Mouse (Mus musculus) MEL (cell line): ENCODE results near the gene Mcu. TPM values are rescaled to one million over a fixed set of nuclear protein-coding genes. Genes with fewer than 3 reads are reported as not detected.

Source experiments
- DNase-seq: peaks from one replicate; pipeline ENCODE4 v3.0.0; 2011; ENCODE audit warnings: low read depth, low spot score
- H3K27ac ChIP-seq: 2 replicates; pipeline ENCODE4 v1.5.1; 2012; ENCODE audit warnings: low read depth, mild to moderate bottlenecking, control low read depth, low read length, moderate library complexity; ENCODE audit not compliant: control insufficient read depth
- H3K27me3 ChIP-seq, 2 experiments: fragments of 150-350 bp in 1 of 2; sonication (generic) in 1 of 2; 2 replicates each; pipeline ENCODE4 v1.6.1; 2012; ENCODE audit warnings: low read length in 2 of 2, mild to moderate bottlenecking in 2 of 2, improper control_type of control experiment in 1 of 2, moderate library complexity in 1 of 2; ENCODE audit not compliant: insufficient read depth in 2 of 2, control insufficient read depth in 1 of 2
- H3K36me3 ChIP-seq, 2 experiments: 2 replicates each; pipeline ENCODE4 v1.6.1; 2012 to 2014; ENCODE audit warnings: low read length in 2 of 2, improper control_type of control experiment in 1 of 2, inconsistent platforms in 1 of 2, mild to moderate bottlenecking in 1 of 2; ENCODE audit not compliant: insufficient read depth in 2 of 2, control insufficient read depth in 1 of 2
- H3K4me1 ChIP-seq, 2 experiments: fragments of 150-350 bp in 1 of 2; sonication (generic) in 1 of 2; 2 replicates each; pipeline ENCODE4 v1.6.1; 2012; ENCODE audit warnings: low read length in 2 of 2, improper control_type of control experiment in 1 of 2, mild to moderate bottlenecking in 1 of 2; ENCODE audit not compliant: insufficient read depth in 2 of 2, control insufficient read depth in 1 of 2
- H3K4me3 ChIP-seq, 2 experiments: fragments of 150-350 bp in 1 of 2; sonication (generic) in 1 of 2; 2 replicates each; pipeline ENCODE4 v1.5.1; 2012; ENCODE audit warnings: low read depth in 2 of 2, low read length in 2 of 2, mild to moderate bottlenecking in 2 of 2, moderate library complexity in 2 of 2, control low read depth in 1 of 2, improper control_type of control experiment in 1 of 2; ENCODE audit not compliant: control insufficient read depth in 1 of 2, insufficient read depth in 1 of 2
- H3K79me2 ChIP-seq: 2 replicates; pipeline ENCODE4 v1.6.1; 2012; ENCODE audit warnings: mild to moderate bottlenecking, low read length, moderate library complexity; ENCODE audit not compliant: control insufficient read depth, poor library complexity, insufficient read depth
- H3K9ac ChIP-seq: 2 replicates; pipeline ENCODE4 v1.6.1; 2012; ENCODE audit warnings: low read depth, mild to moderate bottlenecking, control low read depth, low read length, moderate library complexity; ENCODE audit not compliant: control insufficient read depth, poor library complexity, severe bottlenecking
- H3K9me3 ChIP-seq: fragments of 150-350 bp; sonication (generic); replicated peaks from 2 replicates; pipeline ENCODE4 v1.6.1; 2012; ENCODE audit warnings: mild to moderate bottlenecking, low read length, improper control_type of control experiment, moderate library complexity; ENCODE audit not compliant: insufficient read depth
- CHD1 ChIP-seq: IDR thresholded peaks from 2 replicates; pipeline ENCODE4 v1.6.1; 2012; ENCODE audit warnings: low read depth, mild to moderate bottlenecking, inconsistent platforms, low read length, improper control_type of control experiment
- CHD2 ChIP-seq: IDR thresholded peaks from 2 replicates; pipeline ENCODE4 v1.6.1; 2011; ENCODE audit warnings: low read length, improper control_type of control experiment
- CTCF ChIP-seq, 3 experiments: IDR thresholded peaks in 2 of 3; conservative IDR thresholded peaks in 1 of 3; 2 replicates each; pipeline ENCODE4 v1.5.1; 2011 to 2012; ENCODE audit warnings: low read length in 3 of 3, low read depth in 2 of 3, mild to moderate bottlenecking in 2 of 3, improper control_type of control experiment in 1 of 3, inconsistent platforms in 1 of 3, mixed read lengths in 1 of 3, moderate library complexity in 1 of 3; ENCODE audit not compliant: control insufficient read depth in 1 of 3, insufficient read depth in 1 of 3, poor library complexity in 1 of 3, severe bottlenecking in 1 of 3
- E2F4 ChIP-seq: IDR thresholded peaks from 2 replicates; pipeline ENCODE4 v1.6.1; 2011; ENCODE audit warnings: low read depth, low read length, improper control_type of control experiment, borderline replicate concordance
- ETS1 ChIP-seq: IDR thresholded peaks from 2 replicates; pipeline ENCODE4 v1.6.1; 2012; ENCODE audit warnings: low read depth, mild to moderate bottlenecking, inconsistent platforms, low read length, improper control_type of control experiment, moderate library complexity
- HCFC1 ChIP-seq: IDR thresholded peaks from 2 replicates; pipeline ENCODE4 v1.6.1; 2012; ENCODE audit warnings: low read depth, mild to moderate bottlenecking, inconsistent platforms, low read length, improper control_type of control experiment, moderate library complexity
- KAT2A ChIP-seq: conservative IDR thresholded peaks from 2 replicates; pipeline ENCODE4 v1.6.1; 2012; ENCODE audit warnings: low read depth, low read length, improper control_type of control experiment, inconsistent platforms
- MAFK ChIP-seq: IDR thresholded peaks from 2 replicates; pipeline ENCODE4 v1.6.1; 2011; ENCODE audit warnings: low read depth, mild to moderate bottlenecking, low read length, improper control_type of control experiment, borderline replicate concordance
- MAZ ChIP-seq: IDR thresholded peaks from 2 replicates; pipeline ENCODE4 v1.6.1; 2012; ENCODE audit warnings: low read depth, mild to moderate bottlenecking, inconsistent platforms, low read length, improper control_type of control experiment
- MEF2A ChIP-seq: IDR thresholded peaks from 2 replicates; pipeline ENCODE4 v1.6.1; 2014; ENCODE audit warnings: low read depth, mild to moderate bottlenecking, inconsistent platforms, low read length, improper control_type of control experiment; ENCODE audit not compliant: poor library complexity, insufficient replicate concordance, severe bottlenecking; ENCODE audit errors: extremely low read depth
- MXI1 ChIP-seq: IDR thresholded peaks from 2 replicates; pipeline ENCODE4 v1.6.1; 2011; ENCODE audit warnings: mild to moderate bottlenecking, low read depth, low read length, improper control_type of control experiment
- MYB ChIP-seq: IDR thresholded peaks from 2 replicates; pipeline ENCODE4 v1.6.1; 2011; ENCODE audit warnings: mild to moderate bottlenecking, low read depth, low read length, improper control_type of control experiment
- MYC ChIP-seq: IDR thresholded peaks from 2 replicates; pipeline ENCODE4 v1.6.1; 2011; ENCODE audit warnings: low read depth, mild to moderate bottlenecking, low read length, improper control_type of control experiment, moderate library complexity
- NRF1 ChIP-seq: IDR thresholded peaks from 2 replicates; pipeline ENCODE4 v1.6.1; 2014; ENCODE audit warnings: low read depth, mild to moderate bottlenecking, inconsistent platforms, low read length, improper control_type of control experiment, moderate library complexity; ENCODE audit not compliant: poor library complexity, insufficient read depth, severe bottlenecking
- POLR2A ChIP-seq, 2 experiments: IDR thresholded peaks; 2 replicates each; pipeline ENCODE4 v1.6.1; 2011 to 2012; ENCODE audit warnings: low read length in 2 of 2, mild to moderate bottlenecking in 2 of 2, control low read depth in 1 of 2, improper control_type of control experiment in 1 of 2, low read depth in 1 of 2, moderate library complexity in 1 of 2; ENCODE audit not compliant: control insufficient read depth in 1 of 2, insufficient read depth in 1 of 2, poor library complexity in 1 of 2
- SMC3 ChIP-seq: IDR thresholded peaks from 2 replicates; pipeline ENCODE4 v1.6.1; 2011; ENCODE audit warnings: low read depth, low read length, improper control_type of control experiment
- USF2 ChIP-seq, 2 experiments: IDR thresholded peaks; 2 replicates each; pipeline ENCODE4 v1.6.1; 2011 to 2012; ENCODE audit warnings: improper control_type of control experiment in 2 of 2, low read length in 2 of 2, borderline replicate concordance in 1 of 2, inconsistent platforms in 1 of 2, low read depth in 1 of 2, mild to moderate bottlenecking in 1 of 2; ENCODE audit not compliant: insufficient read depth in 1 of 2
- ZKSCAN1 ChIP-seq: IDR thresholded peaks from 2 replicates; pipeline ENCODE4 v1.6.1; 2012; ENCODE audit warnings: low read depth, mild to moderate bottlenecking, inconsistent platforms, low read length, improper control_type of control experiment, moderate library complexity
- ZNF384 ChIP-seq: IDR thresholded peaks from 2 replicates; pipeline ENCODE4 v1.6.1; 2012; ENCODE audit warnings: low read depth, mild to moderate bottlenecking, inconsistent platforms, low read length, improper control_type of control experiment
- polyA plus RNA-seq, 2 experiments: library from polyadenylated mRNA; stranded (reverse) in 1 of 2; unstranded in 1 of 2; fragments of >175 nt in 1 of 2; fragments of >200 nt in 1 of 2; gene quantifications; 2 replicates each; pipeline versions ENCODE4 v1.2.1 to v1.2.4; 2012; ENCODE audit warnings: low replicate concordance in 2 of 2, low read depth in 1 of 2; ENCODE audit not compliant: insufficient read length in 2 of 2, insufficient read depth in 1 of 2, missing spikeins in 1 of 2
- total RNA-seq: library from RNA; depleted of rRNA; stranded (reverse); fragments of 300-350 nt; gene quantifications from 2 replicates; pipeline ENCODE4 v1.2.3, GENCODE M21; 2012

Mcu gene
- total and polyA plus RNA-seq, 3 experiments, result 7.7 to 9.4 TPM; not detected in 1

DNA sequence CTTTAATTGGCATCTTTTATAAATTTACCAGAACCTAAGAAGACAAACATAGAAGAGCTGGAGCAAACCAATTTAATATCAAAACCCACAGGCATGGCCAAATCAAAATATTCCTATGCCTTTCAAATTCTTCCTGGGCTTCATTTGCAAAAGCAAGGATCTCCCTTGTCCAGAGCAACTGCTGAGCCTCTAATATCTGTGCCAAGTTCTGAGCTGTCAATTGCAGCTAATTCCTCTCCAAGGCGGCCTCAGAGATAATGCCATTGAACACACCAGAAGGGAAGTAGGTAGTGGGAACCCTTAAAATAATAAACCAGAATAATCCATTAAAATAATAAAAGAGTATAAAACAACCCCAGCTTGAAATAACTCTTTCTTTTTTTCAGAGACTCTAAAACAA lies 64.0 kb downstream of the Mcu start:
- Histone ChIP-seq H3K4me1 (no peaks in the 10 kb centered on the region), H3K36me3 (no peaks in the 10 kb centered on the region), H3K9ac (no peak overlapping the region), H3K9me3 (no peaks in the 10 kb centered on the region), H3K27ac (no peak overlapping the region), H3K4me3 (no peak overlapping the region), H3K79me2 (no peaks in the 10 kb centered on the region), H3K27me3 (no peaks in the 10 kb centered on the region)
- TF ChIP-seq NRF1 (no peak), SMC3 (no peak), MEF2A (no peak), CTCF (IDR thresholded peaks at IDR 0.05 in 2 of 3, conservative IDR thresholded peaks at IDR 0.05 in 1 of 3; ENCODE audit: control insufficient read depth in 1 of 3, insufficient read depth in 1 of 3, low read depth in 2 of 3, low read length in 3 of 3, poor library complexity in 1 of 3, severe bottlenecking in 1 of 3) (no peak), POLR2A (IDR thresholded peaks at IDR 0.05; ENCODE audit: control insufficient read depth in 1 of 2, insufficient read depth in 1 of 2, low read depth in 1 of 2, low read length in 2 of 2, poor library complexity in 1 of 2) (no peak), MXI1 (no peak), E2F4 (no peak), CHD1 (no peak), MYB (no peak), USF2 (IDR thresholded peaks at IDR 0.05; ENCODE audit: borderline replicate concordance in 1 of 2, insufficient read depth in 1 of 2, low read depth in 1 of 2, low read length in 2 of 2) (no peak), ETS1 (no peak), ZKSCAN1 (no peak), ZNF384 (no peak), KAT2A (no peak), CHD2 (no peak), HCFC1 (no peak), MAFK (no peak), MAZ (no peak)
- DNase-seq, result peak; percentile 10

DNA sequence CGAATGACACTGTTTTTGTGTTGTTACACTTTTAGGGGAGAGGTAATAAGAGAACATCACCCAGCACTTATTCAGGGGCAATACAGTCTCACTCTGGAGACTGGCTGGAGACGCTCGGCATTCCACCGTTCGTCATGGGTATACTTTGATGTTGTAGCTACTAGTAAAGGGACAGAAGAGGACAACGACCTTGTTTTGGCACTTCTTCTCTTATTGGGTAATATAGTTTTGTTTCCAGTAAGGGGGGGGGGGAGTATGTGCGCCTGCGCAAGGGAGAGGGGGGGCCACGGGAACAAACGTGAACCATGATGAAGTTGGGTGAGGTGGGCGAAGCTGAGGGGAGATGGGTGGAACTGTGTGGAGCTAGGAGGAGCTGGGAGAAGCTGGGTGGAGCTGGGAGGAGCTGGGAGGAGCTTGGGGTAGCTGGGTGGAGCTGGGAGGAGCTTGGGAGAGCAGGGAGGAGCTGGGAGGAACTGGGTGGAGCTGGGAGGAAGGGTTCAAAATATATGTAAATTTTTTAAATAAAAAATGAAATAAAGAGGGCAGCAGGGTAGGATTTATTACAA lies 67.6 kb downstream of the Mcu start:
- TF ChIP-seq KAT2A (no peak), MYC (no peak), HCFC1 (no peak), USF2 (IDR thresholded peaks at IDR 0.05; ENCODE audit: borderline replicate concordance in 1 of 2, insufficient read depth in 1 of 2, low read depth in 1 of 2, low read length in 2 of 2) (no peak)
- DNase-seq, result peak; percentile 20
- Histone ChIP-seq H3K36me3 (no peaks in the 10 kb centered on the region), H3K4me1 (no peaks in the 10 kb centered on the region), H3K4me3 (no peak overlapping the region), H3K9ac (no peak overlapping the region), H3K27ac (no peak overlapping the region), H3K9me3 (no peaks in the 10 kb centered on the region), H3K27me3 (no peaks in the 10 kb centered on the region), H3K79me2 (no peaks in the 10 kb centered on the region)
